Mouse (Mus musculus) left cerebral cortex, postnatal 14 days (tissue): ENCODE data around the gene Loxl3. TPM values are rescaled to one million over a fixed set of nuclear protein-coding genes. Genes with fewer than 3 reads are reported as not detected.

Experiments used
- DNase-seq, 2 experiments: peaks; one replicate each; pipeline ENCODE4 v3.0.0; 2021 to 2022; ENCODE audit warnings: low spot score in 2 of 2, mixed read lengths in 1 of 2
- intact Hi-C: fragments of 180-260 bp; cut with DNase I; formaldehyde crosslinking; loops from one replicate; pipeline ENCODE4 v1.15.1; 2025
- total RNA-seq, 2 experiments: library from RNA; stranded (reverse); gene quantifications; 2 replicates each; pipeline ENCODE4 v1.2.3; 2021

The Loxl3 gene
- total RNA-seq, 2 experiments from 2014 or later: 3.0 to 3.3 TPM

GRCm38 (mm10) chr6:83040601-83041000 lies 6.6 kb downstream of the Loxl3 start:
- intact Hi-C loops: no loop called here
- DNase-seq: no peak

- no peak for DNase-seq
- intact Hi-C loops: no loop called here
These were observed 9.6 kb downstream of the Loxl3 start for GRCm38 (mm10) chr6:83043561-83043960.

- intact Hi-C loops: no loop called here
These were observed 10.0 kb downstream of the Loxl3 start for GRCm38 (mm10) chr6:83043993-83044392.

GRCm38 (mm10) chr6:83044742-83045141 lies 10.8 kb downstream of the Loxl3 start:
- no peak for DNase-seq
- intact Hi-C loops: no loop called here

More at GRCm38 (mm10) chr6:83043993-83044392, 10.0 kb downstream of the Loxl3 start:
- DNase-seq: no peak

- intact Hi-C loops: no loop called here
These were observed 15.4 kb downstream of the Loxl3 start for GRCm38 (mm10) chr6:83049367-83049766.

GRCm38 (mm10) chr6:83053136-83053960 lies 19.4 kb downstream of the Loxl3 start:
- DNase-seq: peak; percentile 43 to 62
- intact Hi-C loops: no loop called here

More at GRCm38 (mm10) chr6:83049367-83049766, 15.4 kb downstream of the Loxl3 start:
- no peak for DNase-seq

- peak; percentile 98 to 99 for DNase-seq
- intact Hi-C loops: loop anchor here (1.0 kb wide), 2 partner anchors 47 to 58 kb away; partner anchors contain the start of genes Ccdc142 and Gm42688
These were observed 20.3 kb downstream of the Loxl3 start, which contains the start of gene Aup1 for GRCm38 (mm10) chr6:83054074-83054851. Gene Aup1, plus strand, starts transcription at chr6:83054521.

GRCm38 (mm10) chr6:83054871-83055431 lies 21.0 kb downstream of the Loxl3 start, which contains the start of gene Htra2:
Gene Htra2, minus strand, starts transcription at chr6:83055273.
- peak in 1 of 2 experiments; percentile 46 for DNase-seq
- intact Hi-C loops: loop anchor here (1.0 kb wide), 2 partner anchors 46 to 59 kb away; partner anchors contain the start of genes Ccdc142 and Gm42688

GRCm38 (mm10) chr6:83057790-83058189 lies 23.8 kb downstream of the Loxl3 start, which contains the start of gene Dqx1:
Gene Dqx1, plus strand, starts transcription at chr6:83057844.
- intact Hi-C loops: no loop called here
- peak in 1 of 2 experiments; percentile 14 for DNase-seq

GRCm38 (mm10) chr6:83058725-83059124 lies 24.8 kb downstream of the Loxl3 start:
- intact Hi-C loops: no loop called here

GRCm38 (mm10) chr6:83065995-83066394 lies 32.0 kb downstream of the Loxl3 start:
- intact Hi-C loops: no loop called here
- DNase-seq: no peak

More at GRCm38 (mm10) chr6:83058725-83059124, 24.8 kb downstream of the Loxl3 start:
- DNase-seq: no peak

- no peak for DNase-seq
- intact Hi-C loops: no loop called here
These were observed 32.5 kb downstream of the Loxl3 start for GRCm38 (mm10) chr6:83066441-83066840.

GRCm38 (mm10) chr6:83068221-83068620 lies 34.2 kb downstream of the Loxl3 start:
- intact Hi-C loops: no loop called here
- DNase-seq: no peak

- intact Hi-C loops: no loop called here
- no peak for DNase-seq
These were observed 34.9 kb downstream of the Loxl3 start for GRCm38 (mm10) chr6:83068706-83069487.

GRCm38 (mm10) chr6:83069488-83070246 lies 35.7 kb downstream of the Loxl3 start:
- no peak for DNase-seq
- intact Hi-C loops: no loop called here

GRCm38 (mm10) chr6:83070247-83070310 lies 36.1 kb downstream of the Loxl3 start, which contains the start of gene Tlx2:
Gene Tlx2, minus strand, starts transcription at chr6:83070293.
- DNase-seq: no peak
- intact Hi-C loops: no loop called here

- DNase-seq: no peak
- intact Hi-C loops: no loop called here
These were observed 36.6 kb downstream of the Loxl3 start for GRCm38 (mm10) chr6:83070311-83071219.

GRCm38 (mm10) chr6:83071220-83071619 lies 37.2 kb downstream of the Loxl3 start:
- intact Hi-C loops: no loop called here
- DNase-seq: no peak
